Mouse (Mus musculus) naive thymus-derived CD4-positive, alpha-beta T cell, adult 2 months (primary cell): ENCODE data around the gene Rgl1.
A peak's percentile ranks its signal among the peaks of the same experiment; 100 is the strongest.

Experiments used
- DNase-seq: peaks from one replicate; pipeline ENCODE4 v3.0.0-alpha.2; 2011; ENCODE audit warnings: low read depth

The Rgl1 gene

DNA sequence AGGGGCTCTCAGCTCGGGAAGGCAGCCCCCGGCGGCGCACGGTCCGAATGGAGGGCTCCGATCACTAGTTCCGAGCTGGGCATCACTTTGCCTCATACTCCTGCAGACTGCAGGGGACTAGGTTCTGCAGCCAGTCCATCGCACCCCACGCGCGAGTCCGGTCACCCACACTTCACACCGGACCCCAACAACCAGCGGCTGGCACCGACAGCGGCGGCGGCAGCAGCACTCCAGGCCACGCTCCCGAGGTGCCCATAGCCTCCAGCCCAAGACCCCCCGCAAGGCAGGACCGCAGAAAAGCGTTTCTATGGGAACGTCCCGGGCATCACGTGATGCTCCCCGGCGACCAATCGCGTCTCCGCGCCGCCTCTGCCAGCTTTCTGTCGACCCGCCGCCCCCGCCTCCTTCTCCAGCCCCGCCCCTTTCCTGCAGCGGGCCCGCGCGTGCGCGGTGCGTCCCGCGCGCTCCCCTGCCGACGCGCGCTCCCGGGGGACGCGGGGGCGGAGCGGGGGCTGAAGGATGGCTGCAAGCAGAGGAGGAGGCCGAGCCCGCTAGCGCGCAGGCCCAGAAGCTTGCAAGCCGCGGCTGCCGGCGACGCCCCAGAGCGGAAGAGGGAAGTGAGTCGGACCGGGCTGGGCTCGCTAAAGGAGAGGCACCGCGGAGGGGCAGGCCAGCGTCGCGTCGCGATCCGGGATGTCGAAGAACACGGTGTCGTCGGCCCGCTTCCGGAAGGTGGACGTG is at the start of gene Rgl1, which contains the start of gene Arpc5:
Rgl1 (minus strand) TSS at position 320 of the 741 bp plus-strand sequence.
Arpc5 (plus strand) TSS at position 511 of the 741 bp plus-strand sequence.
- peak; percentile 98 for DNase-seq

GRCm38 (mm10) chr1:152815265-152815701 is 49.1 kb upstream of the Rgl1 start:
- DNase-seq = no peak

DNA sequence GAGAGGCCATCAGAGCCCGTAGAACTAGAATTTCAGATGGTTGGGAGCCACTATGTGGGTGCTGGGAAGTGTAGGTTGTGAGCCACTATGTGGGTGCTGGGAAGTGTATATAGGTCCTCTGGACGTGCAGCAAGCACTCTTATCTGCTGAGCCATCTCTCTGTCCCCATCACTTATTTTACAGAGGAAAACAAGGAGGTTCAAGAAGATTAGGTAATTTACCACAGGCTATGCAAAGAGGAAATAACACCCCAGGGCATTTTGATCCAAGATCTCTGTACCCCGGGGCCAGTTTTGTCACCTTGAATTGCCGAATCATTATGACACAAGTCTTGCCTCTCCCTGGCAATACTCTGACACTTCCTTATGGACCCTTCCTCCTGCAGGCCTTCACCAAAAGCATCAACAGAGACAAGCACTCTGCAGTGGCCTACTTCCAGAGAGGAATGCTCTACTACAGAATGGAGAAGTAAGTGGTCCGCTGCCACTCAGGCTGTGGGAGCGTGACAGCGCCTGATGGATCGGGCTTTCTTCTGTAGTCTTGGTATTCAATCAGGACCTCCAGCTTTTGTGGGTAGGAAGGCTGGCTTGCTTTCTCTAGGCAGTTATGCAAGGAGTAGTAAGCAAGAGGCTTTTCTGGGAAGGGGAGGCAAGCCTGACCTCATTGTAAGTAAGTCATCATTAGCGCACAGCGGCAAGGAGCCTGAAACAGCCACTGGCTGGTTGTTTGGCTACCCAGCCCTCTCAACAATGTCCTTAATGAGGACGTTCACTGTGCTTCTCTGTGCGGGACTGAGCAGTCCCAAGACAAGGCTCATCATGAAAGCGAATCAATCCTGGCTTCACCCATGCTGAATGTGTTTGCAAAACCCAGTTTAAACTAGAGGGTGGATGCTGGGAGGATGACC is 44.6 kb upstream of the Rgl1 start:
- no peak for DNase-seq

- DNase-seq = no peak
Measured at GRCm38 (mm10) chr1:152809541-152810252, 43.5 kb upstream of the Rgl1 start.

DNA sequence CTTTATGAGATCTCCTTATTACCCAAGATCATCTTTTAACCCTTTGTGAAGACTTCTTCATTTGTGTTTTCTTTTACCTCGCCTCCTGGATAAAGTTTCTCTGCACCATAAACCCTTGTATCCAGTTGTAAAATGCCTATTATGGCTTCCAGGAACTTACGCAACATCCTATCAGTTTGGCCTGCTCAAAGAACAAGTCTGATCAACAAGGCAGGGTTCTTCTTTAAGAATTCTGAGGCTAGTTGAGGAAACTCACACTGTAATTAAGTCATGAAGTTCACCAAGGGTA is 42.2 kb upstream of the Rgl1 start:
- no peak for DNase-seq

- no peak for DNase-seq
Measured at GRCm38 (mm10) chr1:152807619-152808391, 41.7 kb upstream of the Rgl1 start.

GRCm38 (mm10) chr1:152804907-152805306 is 38.8 kb upstream of the Rgl1 start:
- no peak for DNase-seq

- DNase-seq = no peak
Measured at GRCm38 (mm10) chr1:152800633-152801176, 34.6 kb upstream of the Rgl1 start.

DNA sequence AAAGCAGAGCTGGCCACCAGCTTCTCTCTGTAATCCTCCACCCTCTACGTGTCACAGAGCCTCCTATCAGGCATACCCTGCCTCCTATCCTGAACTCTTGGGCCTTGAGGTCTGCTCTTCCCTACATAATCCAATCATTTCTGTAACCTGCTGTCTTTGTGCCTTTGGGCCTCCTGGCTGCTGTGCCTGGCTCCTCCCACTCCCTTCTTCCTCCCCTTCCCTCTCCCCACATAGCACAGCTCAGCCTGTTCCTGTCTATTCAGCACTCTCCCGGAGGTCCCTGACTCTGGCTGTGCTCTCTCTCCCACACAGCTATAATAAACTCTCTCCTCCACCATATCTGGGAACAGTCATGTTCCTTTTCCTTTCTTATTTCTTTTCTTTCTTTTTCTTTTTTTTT is 33.7 kb upstream of the Rgl1 start, which contains the start of gene Ncf2:
Ncf2 (plus strand) TSS at position 298 of the 400 bp plus-strand sequence.
- DNase-seq = no peak

- DNase-seq = no peak
Measured at GRCm38 (mm10) chr1:152798125-152798524, 32.0 kb upstream of the Rgl1 start.

DNA sequence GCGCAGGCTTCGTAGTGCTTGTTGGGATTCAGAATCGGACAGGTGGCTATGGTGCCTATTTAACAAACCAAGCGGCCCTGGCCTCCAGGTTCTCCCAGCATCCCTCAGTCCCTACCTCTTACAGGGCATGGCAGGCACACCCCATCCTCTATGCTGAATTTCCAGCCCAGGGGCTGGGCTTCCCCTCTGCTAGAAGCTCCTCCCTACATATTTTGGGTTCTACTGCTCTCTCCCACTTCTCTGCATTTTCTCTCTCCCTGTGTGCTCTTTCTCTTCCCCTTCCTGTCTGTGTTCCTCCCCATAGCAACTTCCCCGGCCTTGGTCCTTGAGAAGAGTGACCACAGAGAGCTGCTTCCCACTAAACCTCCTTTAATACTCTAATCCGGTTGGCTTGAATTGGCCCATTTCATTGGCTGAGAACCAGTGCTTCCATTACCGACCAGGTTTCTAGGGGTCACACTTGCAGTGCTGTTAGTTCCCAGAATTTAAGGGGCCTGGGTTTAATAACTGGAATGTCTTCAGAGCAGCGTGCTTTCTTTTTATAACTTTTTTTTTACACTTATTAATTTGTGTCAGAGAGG is 30.6 kb upstream of the Rgl1 start:
- no peak for DNase-seq

DNA sequence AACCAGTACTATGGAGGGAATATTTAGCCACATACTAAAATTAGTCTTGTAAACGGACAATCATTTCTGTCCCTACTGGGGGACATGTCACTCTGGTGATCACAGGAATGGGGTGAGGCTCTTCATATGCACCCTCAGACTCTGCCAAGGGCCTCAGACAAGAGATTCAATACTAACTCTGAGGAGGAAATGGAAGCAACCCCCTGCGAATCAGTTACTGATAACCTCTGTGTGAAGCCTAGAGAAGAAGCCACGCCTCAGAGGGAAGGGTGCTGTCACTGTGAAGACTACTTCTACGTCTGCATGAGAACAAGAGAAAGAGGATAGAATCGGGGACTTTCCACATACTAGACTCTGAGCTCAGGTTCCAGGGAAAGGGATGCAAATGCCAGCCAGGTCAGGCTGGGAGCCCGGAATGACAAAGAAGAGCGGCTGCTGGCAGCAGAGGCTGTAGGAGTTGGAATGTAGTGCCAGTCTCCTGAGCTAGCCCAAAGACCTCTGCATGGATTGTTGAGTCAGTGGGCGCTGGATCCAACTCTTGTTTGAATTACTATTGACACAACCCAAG is 29.6 kb upstream of the Rgl1 start:
- DNase-seq = no peak

DNA sequence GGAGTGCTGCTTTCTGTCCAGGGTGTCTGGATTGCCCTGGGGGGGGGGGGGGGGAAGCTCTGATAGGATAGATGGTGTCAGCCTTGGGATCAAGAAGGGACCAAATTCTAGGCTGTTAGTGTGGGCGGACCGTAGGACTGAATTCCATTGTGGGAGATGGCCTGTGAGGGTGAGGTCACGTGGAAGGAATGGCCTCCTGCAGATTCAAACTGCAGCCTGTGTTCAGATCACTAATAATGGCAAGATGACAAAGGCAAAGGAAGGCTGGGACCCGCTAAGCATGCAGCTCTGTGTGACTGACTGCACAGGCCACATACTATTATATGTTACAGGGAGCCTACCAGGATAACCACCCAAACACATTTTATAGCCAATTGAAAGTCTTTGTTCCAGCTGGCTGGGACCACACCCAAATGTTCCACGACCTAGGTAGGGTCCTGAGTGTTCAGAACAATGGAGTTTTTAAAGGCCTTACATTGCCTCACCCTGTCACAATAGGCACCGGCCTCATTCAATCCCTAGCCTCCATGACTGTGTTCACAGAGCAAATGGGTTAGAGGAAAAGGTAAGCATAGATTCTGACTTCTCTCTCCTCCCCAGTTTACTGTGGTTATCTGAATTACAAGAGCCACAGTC is 27.5 kb upstream of the Rgl1 start:
- DNase-seq = no peak

DNA sequence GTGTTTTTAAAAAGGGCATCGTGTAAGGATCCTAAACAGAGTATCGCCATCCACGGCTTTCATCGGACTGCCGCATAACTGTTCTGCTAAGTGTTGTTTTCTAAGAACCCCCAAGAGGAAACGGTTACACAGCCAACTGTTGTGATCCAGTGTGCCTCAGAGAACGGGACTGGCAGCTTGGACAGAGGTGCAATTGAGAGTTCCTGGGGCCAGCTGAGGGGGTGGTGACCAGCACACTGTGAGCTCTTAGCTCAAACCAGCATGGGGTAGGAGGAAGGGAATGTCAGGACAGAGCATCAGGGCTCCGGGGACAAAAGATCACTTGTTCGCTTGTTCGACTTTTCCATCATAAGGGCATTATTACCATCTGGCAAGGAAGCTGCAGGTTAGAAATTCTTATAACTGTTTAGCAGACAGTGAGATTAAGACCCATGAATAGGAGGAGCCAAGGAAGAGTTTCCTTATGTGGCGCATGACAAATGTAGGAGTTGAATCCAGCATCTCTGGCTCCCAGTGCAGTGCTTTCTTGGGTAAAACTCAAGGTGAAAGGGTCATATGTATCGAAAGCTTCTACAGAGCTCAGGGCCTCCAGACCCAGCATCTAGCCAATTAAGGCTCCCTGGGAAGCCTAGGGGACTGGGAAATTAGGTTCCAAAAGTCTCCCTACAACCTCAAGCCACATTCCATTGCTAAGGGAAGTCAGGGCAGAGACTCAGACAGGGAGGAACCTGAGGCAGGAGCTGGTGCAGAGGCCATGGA is 26.8 kb upstream of the Rgl1 start:
- DNase-seq = no peak

DNA sequence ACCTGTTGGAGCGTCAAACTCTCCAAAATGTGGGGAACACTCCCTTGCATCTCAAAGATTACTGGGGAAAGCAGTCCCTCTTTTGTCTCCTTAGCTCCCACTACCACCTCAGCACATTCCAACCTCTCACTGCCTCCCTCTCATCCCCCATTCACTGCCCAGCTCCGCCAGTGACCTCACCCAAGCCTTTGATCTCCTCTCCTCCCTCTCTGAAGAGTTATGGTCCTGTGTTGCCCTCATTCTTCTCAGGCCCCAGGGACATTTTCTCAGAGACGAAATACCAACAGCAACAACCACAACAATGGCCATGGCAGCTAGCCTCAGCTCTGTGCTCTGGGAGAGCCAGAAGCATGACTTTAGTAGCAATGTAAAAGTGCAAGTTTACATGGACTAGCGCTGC is 25.1 kb upstream of the Rgl1 start:
- DNase-seq = no peak

DNA sequence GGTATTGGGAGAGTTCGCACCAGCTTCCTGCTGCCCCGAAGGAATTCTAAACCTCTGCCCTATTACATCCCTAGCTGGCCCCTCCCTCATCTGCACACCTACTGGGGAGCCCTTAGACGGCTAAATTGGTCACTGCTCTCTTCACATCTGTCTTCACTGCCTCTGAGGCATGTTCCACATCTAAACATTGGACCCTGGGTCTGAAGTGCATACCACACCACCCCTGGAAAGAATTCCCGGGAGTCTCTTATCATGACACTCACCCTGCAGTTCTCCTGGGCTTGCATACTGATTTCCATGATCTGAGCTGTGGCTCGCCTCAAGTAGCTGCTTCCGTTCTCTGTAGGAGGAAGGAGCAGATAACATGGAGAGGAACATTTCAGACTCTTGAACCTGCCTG is 24.7 kb upstream of the Rgl1 start:
- no peak for DNase-seq

DNA sequence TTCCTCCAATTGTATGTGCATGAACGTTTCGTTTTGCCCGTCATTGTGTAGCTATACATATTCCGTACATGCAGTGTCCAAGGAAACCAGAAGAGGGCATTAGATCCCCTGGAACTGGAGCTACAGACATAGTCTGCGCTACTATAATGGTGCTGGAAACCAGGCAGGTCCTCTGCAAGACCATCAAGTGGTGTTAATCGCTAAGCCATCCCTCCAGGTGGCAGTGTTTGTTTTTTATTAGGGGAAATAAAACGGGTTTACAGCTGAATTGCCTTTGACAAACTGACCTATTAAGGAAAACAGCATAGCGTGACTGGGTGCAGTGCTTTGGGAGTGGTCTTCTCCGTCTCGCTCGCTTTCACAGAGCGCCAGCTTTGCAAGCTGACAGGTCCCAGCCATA is 24.1 kb upstream of the Rgl1 start:
- DNase-seq = peak; percentile 49

DNA sequence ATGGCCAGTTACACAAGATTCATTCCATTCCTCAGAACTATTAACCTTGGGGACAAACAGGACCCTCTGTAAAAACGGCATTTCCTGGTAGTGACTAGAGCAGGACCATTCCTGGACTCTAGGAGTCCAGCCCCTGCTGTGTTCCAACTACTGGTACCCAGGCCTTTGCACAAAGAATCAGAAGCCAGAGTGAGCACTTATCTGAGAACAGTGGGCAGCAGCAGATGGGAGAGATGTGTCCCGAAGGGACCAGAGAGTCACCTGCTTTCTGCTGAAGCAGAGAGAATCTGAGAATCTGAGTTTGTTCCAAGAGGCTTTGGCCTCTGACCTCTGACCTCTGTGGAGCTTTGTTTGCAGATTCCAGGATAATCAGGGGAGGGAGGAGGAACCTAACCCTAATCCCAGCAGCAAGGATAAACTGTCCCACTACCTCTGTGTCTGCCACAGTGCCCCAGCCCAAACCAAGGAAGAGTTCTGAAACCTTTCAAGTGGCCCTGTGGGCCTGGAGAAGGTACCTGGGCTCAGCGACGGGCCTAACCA is 22.0 kb upstream of the Rgl1 start:
- no peak for DNase-seq

DNA sequence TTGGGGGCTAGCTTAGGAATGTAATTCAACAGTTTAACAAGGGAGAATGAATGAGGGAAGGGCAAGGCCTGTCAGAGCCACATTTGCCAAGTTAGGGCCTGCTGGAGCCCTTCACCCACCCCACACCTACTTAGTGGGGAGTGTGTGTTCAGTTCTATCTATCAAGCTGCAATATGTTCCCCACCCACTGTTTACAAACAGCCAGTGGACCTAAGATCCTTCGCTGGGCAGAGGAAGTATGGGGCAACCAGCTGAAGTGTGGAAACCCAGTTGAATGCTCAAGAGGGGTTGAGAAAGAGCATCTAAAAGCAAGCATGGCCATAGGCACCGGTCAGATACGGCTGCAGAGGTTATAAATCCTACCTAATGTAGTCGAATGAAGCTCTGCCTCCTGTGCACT is 20.8 kb upstream of the Rgl1 start:
- no peak for DNase-seq
